Mouse (Mus musculus) heart, adult 11 months (tissue): Measurements from ENCODE around the gene Upk3a.
"Not testable (repeated sequence)": the region's sequence is repeated elsewhere in the genome, so short reads cannot be mapped to it uniquely, and the experiment has no call there.

Experiments
- DNase-seq: peaks from one replicate; pipeline ENCODE4 v3.0.0; 2022

The Upk3a gene

GRCm38 (mm10) chr15:85000984-85001982 is 15.7 kb upstream of the Upk3a start:
- DNase-seq = peak; percentile 95

GRCm38 (mm10) chr15:85009666-85010065 is 7.3 kb upstream of the Upk3a start:
- DNase-seq = no peak

- DNase-seq = no peak
These were observed 4.9 kb upstream of the Upk3a start for GRCm38 (mm10) chr15:85011895-85012661.

- DNase-seq = no peak
These were observed 4.3 kb upstream of the Upk3a start for GRCm38 (mm10) chr15:85012662-85013054.

- DNase-seq = no peak
These were observed 1.2 kb upstream of the Upk3a start for GRCm38 (mm10) chr15:85015771-85016170.

GRCm38 (mm10) chr15:85022211-85022610 is 5.3 kb downstream of the Upk3a start:
- DNase-seq = no peak

GRCm38 (mm10) chr15:85026197-85026596 is 9.3 kb downstream of the Upk3a start:
- peak; percentile 77 for DNase-seq

- DNase-seq = no peak
These were observed 10.8 kb downstream of the Upk3a start for GRCm38 (mm10) chr15:85027740-85028139.

- peak; percentile 85 for DNase-seq
These were observed 11.7 kb downstream of the Upk3a start, which contains the start of gene Fam118a for GRCm38 (mm10) chr15:85028648-85029047. Fam118a (plus strand) TSS chr15:85028948.

- DNase-seq = peak; percentile 83
These were observed 13.7 kb downstream of the Upk3a start for GRCm38 (mm10) chr15:85030643-85031042.

GRCm38 (mm10) chr15:85031866-85032265 is 14.9 kb downstream of the Upk3a start:
- peak; percentile 76 for DNase-seq

GRCm38 (mm10) chr15:85033916-85034315 is 17.0 kb downstream of the Upk3a start:
- DNase-seq = not testable (repeated sequence)

GRCm38 (mm10) chr15:85036566-85037342 is 19.8 kb downstream of the Upk3a start:
- peak; percentile 100 for DNase-seq

GRCm38 (mm10) chr15:85037343-85037690 is 20.4 kb downstream of the Upk3a start:
- DNase-seq = no peak

- DNase-seq = peak; percentile 93
These were observed 24.7 kb downstream of the Upk3a start for GRCm38 (mm10) chr15:85041546-85042225.

- DNase-seq = peak; percentile 98
These were observed 25.5 kb downstream of the Upk3a start for GRCm38 (mm10) chr15:85042361-85042954.

- DNase-seq = peak; percentile 93
These were observed 26.2 kb downstream of the Upk3a start for GRCm38 (mm10) chr15:85043116-85043515.

GRCm38 (mm10) chr15:85043761-85044160 is 26.8 kb downstream of the Upk3a start:
- peak; percentile 91 for DNase-seq

- DNase-seq = peak; percentile 83
These were observed 29.4 kb downstream of the Upk3a start for GRCm38 (mm10) chr15:85046230-85046950.

GRCm38 (mm10) chr15:85047865-85048264 is 30.9 kb downstream of the Upk3a start:
- DNase-seq = no peak

GRCm38 (mm10) chr15:85049758-85050157 is 32.8 kb downstream of the Upk3a start:
- peak; percentile 73 for DNase-seq
